Mouse (Mus musculus) E14TG2a.4 (cell line): ENCODE results near the gene Lekr1.

ENCODE experiments used
- CTCF ChIP-seq: conservative IDR thresholded peaks from 2 replicates; pipeline ENCODE4 v1.5.1; 2014; ENCODE audit warnings: low read length
- NANOG ChIP-seq: IDR thresholded peaks from 2 replicates; pipeline ENCODE4 v1.6.1; 2014; ENCODE audit warnings: borderline replicate concordance, low read length, mixed read lengths
- POU5F1 ChIP-seq: IDR thresholded peaks from 2 replicates; pipeline ENCODE4 v1.6.1; 2014; ENCODE audit warnings: low read length, borderline replicate concordance

- TF ChIP-seq CTCF (no peak), POU5F1 (no peak), NANOG (no peak)
Observed at GRCm38 (mm10) chr3:65844302-65844701, 178.3 kb downstream of the Lekr1 start.
